Mouse (Mus musculus) forebrain, embryonic 15.5 days (tissue): ENCODE results near the gene Rcan3. TPM values are rescaled to one million over a fixed set of nuclear protein-coding genes. Genes with fewer than 3 reads are reported as not detected.

ENCODE experiments used
- ATAC-seq: fragments of 200-750 bp; cut with Nextera tagmentation; replicated peaks from 2 replicates; pipeline ENCODE4 v1.8.0; 2017; ENCODE audit warnings: mild to moderate bottlenecking, moderate TSS enrichment, moderate library complexity
- H3K27ac ChIP-seq: fragments of 300-500 bp; sonication (generic); replicated peaks from 2 replicates; pipeline ENCODE4 v1.5.1; 2015; ENCODE audit warnings: mild to moderate bottlenecking, inconsistent platforms
- H3K27me3 ChIP-seq: fragments of 300-500 bp; sonication (generic); 2 replicates; pipeline ENCODE4 v1.6.1; 2015; ENCODE audit warnings: inconsistent platforms
- H3K36me3 ChIP-seq: fragments of 300-500 bp; sonication (generic); 2 replicates; pipeline ENCODE4 v1.6.1; 2015; ENCODE audit warnings: mild to moderate bottlenecking, inconsistent platforms
- H3K4me1 ChIP-seq: fragments of 300-500 bp; sonication (generic); 2 replicates; pipeline ENCODE4 v1.6.1; 2015; ENCODE audit warnings: inconsistent platforms
- H3K4me2 ChIP-seq: fragments of 300-500 bp; sonication (generic); replicated peaks from 2 replicates; pipeline ENCODE4 v1.6.1; 2015; ENCODE audit warnings: mild to moderate bottlenecking, inconsistent platforms
- H3K4me3 ChIP-seq: fragments of 300-500 bp; sonication (generic); 2 replicates; pipeline ENCODE4 v1.5.1; 2015; ENCODE audit warnings: mild to moderate bottlenecking, inconsistent platforms
- H3K9ac ChIP-seq: fragments of 300-500 bp; sonication (generic); replicated peaks from 2 replicates; pipeline ENCODE4 v1.6.1; 2015; ENCODE audit warnings: mild to moderate bottlenecking, inconsistent platforms
- H3K9me3 ChIP-seq: fragments of 300-500 bp; sonication (generic); 2 replicates; pipeline ENCODE4 v1.6.1; 2016; ENCODE audit warnings: inconsistent platforms
- WGBS: fragments of 180-500 bp; shearing (Covaris S2); methylation state at CpG from one replicate; pipeline ENCODE4 v1.1.7; 2015; ENCODE audit warnings: mixed read lengths; 5-methylcytosine and 5-hydroxymethylcytosine counted together
- polyA plus RNA-seq: library from polyadenylated mRNA; unstranded; fragments of >200 nt; fragmentation: Nextera tagmentation; extraction: Ambion mirVana; gene quantifications from 2 replicates; pipeline ENCODE4 v1.2.1, GENCODE M21; 2015

Gene Rcan3
- polyA plus RNA-seq, 1 experiment from 2014 or later, result 27.4 TPM

DNA sequence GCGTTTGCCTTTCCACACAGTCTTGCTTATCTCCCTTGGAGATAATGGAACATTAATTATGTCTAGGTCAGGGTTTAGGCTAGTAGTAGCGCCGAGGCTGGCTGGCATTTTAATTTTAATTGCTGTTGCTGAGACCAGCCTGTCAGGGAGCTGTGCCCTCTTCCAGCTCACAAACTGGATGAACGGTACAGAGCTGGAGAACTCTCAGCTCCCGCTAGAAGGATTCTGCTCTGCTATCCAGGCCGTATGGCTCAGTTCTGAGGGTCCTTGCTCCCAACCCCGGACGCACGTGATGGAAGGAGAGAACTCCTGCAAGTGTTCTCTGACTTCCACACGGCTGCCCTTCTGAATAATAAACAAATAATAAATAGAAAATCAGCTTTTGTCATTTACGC lies 739 bp upstream of the Rcan3 start:
- H3K4me3 ChIP-seq, result peak overlapping the region; percentile 61
- H3K36me3 ChIP-seq, result no peaks in the 10 kb centered on the region
- no peaks in the 10 kb centered on the region for H3K27me3 ChIP-seq
- H3K9ac ChIP-seq, result peak overlapping the region; percentile 70
- peak overlapping the region; percentile 89 for H3K4me2 ChIP-seq
- peaks cover 11% of the 10 kb centered on the region for H3K4me1 ChIP-seq
- H3K27ac ChIP-seq, result peak overlapping the region; percentile 42
- peak; percentile 36; the same call in 1 of the 2 replicates for ATAC-seq
- WGBS, result 21% methylated on average over 11 of the region's 11 CpGs
- H3K9me3 ChIP-seq, result no peaks in the 10 kb centered on the region

DNA sequence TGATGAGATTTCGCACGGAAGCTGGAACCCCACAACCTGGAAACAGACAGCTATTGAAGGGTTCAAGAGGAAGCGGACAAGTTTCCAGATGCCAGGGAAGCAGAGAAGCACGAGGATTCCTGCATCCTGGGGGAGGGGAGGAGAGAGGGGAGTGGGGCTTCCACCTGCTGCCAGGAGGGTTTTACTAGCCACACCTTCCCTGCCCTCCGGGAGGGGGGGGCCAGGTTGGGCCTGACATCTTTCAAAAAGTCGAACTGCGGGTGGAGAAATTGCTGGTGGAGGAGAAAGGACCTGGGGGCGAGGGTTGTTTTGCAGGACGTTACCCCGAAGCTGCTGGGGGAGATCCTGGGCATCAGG lies 589 bp downstream of the Rcan3 start:
- peak overlapping the region; percentile 89 for H3K4me2 ChIP-seq
- 0 out of 2 replicates have a peak, but pooled peaks have one; percentile 2 for ATAC-seq
- H3K27me3 ChIP-seq, result no peaks in the 10 kb centered on the region
- WGBS, result 6% methylated on average over 10 of the region's 10 CpGs
- H3K36me3 ChIP-seq, result no peaks in the 10 kb centered on the region
- H3K27ac ChIP-seq, result no peak overlapping the region
- H3K4me1 ChIP-seq, result peaks cover 7% of the 10 kb centered on the region
- H3K9me3 ChIP-seq, result no peaks in the 10 kb centered on the region
- peak overlapping the region; percentile 61 for H3K4me3 ChIP-seq
- H3K9ac ChIP-seq, result peak overlapping the region; percentile 70

DNA sequence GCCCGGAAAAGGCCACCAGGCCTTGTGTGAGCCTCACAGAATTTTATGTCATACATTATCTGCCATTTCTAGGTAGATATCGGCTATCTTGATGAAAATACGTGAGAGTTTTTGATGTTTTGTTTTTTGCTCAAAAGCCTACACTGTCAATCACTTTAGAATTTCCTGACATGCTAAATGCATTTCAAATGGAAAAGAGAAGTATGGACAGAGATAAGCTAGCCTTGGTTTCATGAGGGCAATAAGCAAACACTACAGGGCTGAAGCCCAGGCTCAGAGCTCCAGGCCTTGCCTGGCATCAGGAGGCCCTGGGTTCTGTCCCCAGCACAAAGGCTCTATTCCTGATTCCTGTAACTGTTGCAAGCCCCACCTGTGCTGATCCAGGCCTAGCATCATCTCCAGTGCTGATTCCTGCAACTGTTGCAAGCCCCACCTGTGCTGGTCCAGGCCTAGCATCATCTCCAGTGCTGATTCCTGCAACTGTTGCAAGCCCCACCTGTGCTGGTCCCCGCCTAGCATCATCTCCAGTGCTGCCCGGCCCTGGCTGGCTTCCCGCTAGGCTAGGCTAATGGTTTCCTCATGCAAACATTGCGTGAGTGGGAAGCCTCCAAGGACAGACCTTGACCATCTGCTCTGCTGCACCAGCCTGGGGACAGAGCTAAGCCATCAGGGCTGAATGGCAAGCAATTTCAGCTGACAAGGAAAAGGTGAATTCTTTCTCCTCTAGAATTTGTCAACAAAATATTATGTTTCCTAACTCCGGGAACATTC lies 3.5 kb downstream of the Rcan3 start:
- Histone ChIP-seq H3K4me3 (no peak overlapping the region), H3K9ac (no peak overlapping the region), H3K4me2 (no peak overlapping the region), H3K4me1 (peaks cover 9% of the 10 kb centered on the region), H3K27ac (no peak overlapping the region), H3K27me3 (no peaks in the 10 kb centered on the region), H3K36me3 (no peaks in the 10 kb centered on the region), H3K9me3 (no peaks in the 10 kb centered on the region)
- no peak for ATAC-seq
- 82% methylated on average over 8 of the region's 8 CpGs for WGBS

DNA sequence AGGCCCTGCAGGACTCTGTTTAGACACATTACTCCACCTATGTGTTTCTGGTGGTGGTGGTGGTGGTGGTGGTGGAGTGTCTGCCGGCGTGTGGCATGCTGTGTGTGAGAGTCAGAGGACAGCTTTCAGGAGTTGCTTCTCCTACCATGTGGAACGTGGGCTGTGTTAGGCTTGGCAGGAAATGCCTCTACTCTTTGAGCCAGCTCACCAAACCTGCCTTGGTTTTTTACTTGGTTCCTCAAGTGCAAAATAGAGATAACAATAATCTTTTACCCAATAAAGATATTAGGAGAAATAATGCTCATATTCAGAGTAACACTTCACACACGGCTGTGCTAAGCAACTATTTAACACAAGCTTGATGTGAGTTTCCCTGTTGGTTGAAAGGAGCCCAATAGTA lies 4.3 kb downstream of the Rcan3 start:
- WGBS, result 90% methylated on average over 4 of the region's 4 CpGs
- Histone ChIP-seq H3K9ac (no peak overlapping the region), H3K27me3 (no peaks in the 10 kb centered on the region), H3K4me3 (no peak overlapping the region), H3K27ac (no peak overlapping the region), H3K9me3 (no peaks in the 10 kb centered on the region), H3K36me3 (peaks cover 3% of the 10 kb centered on the region; the same call in 1 of the 2 replicates), H3K4me1 (peaks cover 10% of the 10 kb centered on the region), H3K4me2 (no peak overlapping the region)
- ATAC-seq, result no peak

DNA sequence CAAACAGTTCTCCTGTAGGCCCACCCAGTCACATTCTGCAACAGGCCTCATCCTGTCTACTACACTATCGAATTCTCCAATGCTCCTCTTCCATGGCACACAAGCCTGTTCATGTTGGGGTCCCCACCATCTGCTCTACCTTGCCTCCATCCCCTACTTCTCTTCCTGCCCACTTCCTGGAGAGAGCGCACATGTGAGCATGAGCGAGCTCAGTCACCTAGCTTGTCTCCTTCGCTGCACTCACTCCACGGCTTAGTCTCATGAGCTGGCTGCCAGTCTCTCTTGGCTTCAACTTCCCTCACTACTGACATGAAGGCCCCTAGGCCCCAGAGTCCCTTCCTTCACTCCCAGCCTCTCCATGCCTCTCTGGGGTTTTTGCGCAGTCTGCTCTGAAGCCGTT lies 7.1 kb downstream of the Rcan3 start:
- H3K4me1 ChIP-seq, result peaks cover 6% of the 10 kb centered on the region; the same call in 1 of the 2 replicates
- H3K36me3 ChIP-seq, result peaks cover 3% of the 10 kb centered on the region; the same call in 1 of the 2 replicates
- H3K4me3 ChIP-seq, result no peak overlapping the region
- ATAC-seq, result no peak
- WGBS, result 87% methylated on average over 7 of the region's 7 CpGs
- no peak overlapping the region for H3K9ac ChIP-seq
- no peaks in the 10 kb centered on the region for H3K27me3 ChIP-seq
- no peaks in the 10 kb centered on the region for H3K9me3 ChIP-seq
- no peak overlapping the region for H3K27ac ChIP-seq
- no peak overlapping the region for H3K4me2 ChIP-seq

DNA sequence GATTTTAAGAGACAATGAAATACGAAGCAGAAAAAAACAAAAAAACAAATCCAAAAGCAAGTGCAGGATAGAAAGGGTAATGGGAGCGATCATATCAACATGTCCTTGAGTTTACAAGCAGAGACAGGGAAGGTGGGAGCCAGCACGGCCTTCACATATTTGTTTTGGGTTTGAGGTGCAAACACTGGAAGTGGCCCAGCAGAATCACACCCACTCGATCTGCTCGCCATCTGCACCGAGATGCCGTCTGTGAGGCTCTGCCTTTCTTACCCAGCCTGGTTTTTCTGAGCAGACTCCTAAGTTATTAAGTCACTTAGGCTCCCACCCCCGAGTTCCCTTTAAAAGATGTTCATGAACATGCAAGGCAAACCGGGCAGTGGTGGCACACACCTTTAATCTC lies 8.0 kb downstream of the Rcan3 start:
- Histone ChIP-seq H3K4me1 (peaks cover 6% of the 10 kb centered on the region; the same call in 1 of the 2 replicates), H3K9me3 (no peaks in the 10 kb centered on the region), H3K36me3 (peaks cover 3% of the 10 kb centered on the region; the same call in 1 of the 2 replicates), H3K27ac (no peak overlapping the region), H3K4me3 (no peak overlapping the region), H3K4me2 (no peak overlapping the region), H3K9ac (no peak overlapping the region), H3K27me3 (no peaks in the 10 kb centered on the region)
- WGBS, result 62% methylated on average over 9 of the region's 9 CpGs
- peak; percentile 57; the same call in 1 of the 2 replicates for ATAC-seq

DNA sequence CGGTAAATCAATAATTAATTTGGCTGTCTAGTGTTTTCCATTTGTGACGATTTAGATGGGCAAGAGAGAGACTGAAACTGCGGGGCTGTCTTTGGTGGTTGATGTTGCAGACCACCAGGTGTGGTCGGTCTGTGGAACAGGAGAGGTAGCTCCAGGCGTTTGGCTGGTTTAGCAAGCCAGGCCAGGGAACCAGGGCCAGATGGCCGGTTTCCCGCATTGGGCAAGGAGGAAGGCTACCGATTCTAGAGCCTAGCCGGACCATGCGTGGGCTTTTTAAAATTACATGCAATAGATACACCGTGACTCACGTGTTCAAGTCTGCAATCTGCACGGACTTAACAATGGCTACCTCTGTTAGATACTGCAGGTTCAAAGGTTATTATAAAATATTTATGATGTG lies 12.7 kb downstream of the Rcan3 start:
- no peak overlapping the region for H3K4me2 ChIP-seq
- peaks cover 6% of the 10 kb centered on the region; the same call in 1 of the 2 replicates for H3K4me1 ChIP-seq
- ATAC-seq, result no peak
- no peak overlapping the region for H3K4me3 ChIP-seq
- peaks cover 15% of the 10 kb centered on the region; the same call in 1 of the 2 replicates for H3K36me3 ChIP-seq
- no peak overlapping the region for H3K27ac ChIP-seq
- H3K9ac ChIP-seq, result no peak overlapping the region
- no peaks in the 10 kb centered on the region for H3K9me3 ChIP-seq
- H3K27me3 ChIP-seq, result no peaks in the 10 kb centered on the region
- 94% methylated on average over 13 of the region's 13 CpGs for WGBS

DNA sequence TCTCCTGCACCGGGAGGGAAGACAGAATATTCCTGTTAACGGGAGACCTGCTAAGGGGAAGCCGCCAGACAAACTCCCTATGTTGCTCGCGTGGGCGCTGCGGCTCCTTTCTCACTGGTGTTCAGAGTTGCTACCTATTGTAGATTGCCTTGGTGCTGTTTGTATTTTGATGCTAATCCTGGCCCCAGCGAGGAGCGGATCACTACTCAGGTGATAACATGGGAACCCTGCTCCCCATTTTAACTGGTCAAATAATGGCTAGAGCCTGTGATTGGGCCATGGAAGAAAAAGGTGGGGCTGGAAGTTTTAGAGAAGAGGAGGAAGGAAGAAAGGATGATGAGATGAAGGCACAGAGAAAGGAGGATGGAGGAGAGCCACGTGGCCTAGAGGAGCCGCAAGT lies 13.2 kb downstream of the Rcan3 start:
- Histone ChIP-seq H3K4me3 (no peak overlapping the region), H3K4me2 (no peak overlapping the region), H3K27ac (no peak overlapping the region), H3K27me3 (no peaks in the 10 kb centered on the region), H3K9ac (no peak overlapping the region), H3K4me1 (peaks cover 6% of the 10 kb centered on the region; the same call in 1 of the 2 replicates), H3K36me3 (peaks cover 18% of the 10 kb centered on the region; the same call in 1 of the 2 replicates), H3K9me3 (no peaks in the 10 kb centered on the region)
- WGBS, result 82% methylated on average over 11 of the region's 11 CpGs
- ATAC-seq, result no peak

DNA sequence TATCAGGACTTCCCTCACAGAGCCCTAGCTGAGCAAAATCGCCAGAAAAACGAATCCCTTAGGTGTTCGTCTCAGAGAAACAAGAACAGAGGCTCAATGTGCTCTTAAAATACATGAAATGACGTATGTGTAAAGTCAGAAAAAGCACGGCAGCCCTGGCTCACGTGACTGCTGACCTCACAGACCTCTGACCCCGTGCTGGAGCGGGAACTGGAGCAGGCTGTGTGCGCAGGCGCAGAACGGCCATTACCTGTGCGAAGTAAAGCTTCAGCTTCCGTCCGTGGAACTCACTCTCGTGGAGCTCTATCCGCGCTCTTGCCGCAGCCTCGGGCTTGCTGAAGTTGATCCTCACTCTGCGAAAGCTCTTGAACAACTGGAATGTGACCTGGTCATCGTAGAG lies 13.7 kb downstream of the Rcan3 start:
- H3K9me3 ChIP-seq, result no peaks in the 10 kb centered on the region
- WGBS, result 93% methylated on average over 21 of the region's 21 CpGs
- no peak overlapping the region for H3K9ac ChIP-seq
- H3K4me1 ChIP-seq, result peaks cover 2% of the 10 kb centered on the region; the same call in 1 of the 2 replicates
- ATAC-seq, result no peak
- H3K36me3 ChIP-seq, result peaks cover 17% of the 10 kb centered on the region; the same call in 1 of the 2 replicates
- no peak overlapping the region for H3K4me3 ChIP-seq
- no peak overlapping the region for H3K27ac ChIP-seq
- no peak overlapping the region for H3K4me2 ChIP-seq
- H3K27me3 ChIP-seq, result no peaks in the 10 kb centered on the region

DNA sequence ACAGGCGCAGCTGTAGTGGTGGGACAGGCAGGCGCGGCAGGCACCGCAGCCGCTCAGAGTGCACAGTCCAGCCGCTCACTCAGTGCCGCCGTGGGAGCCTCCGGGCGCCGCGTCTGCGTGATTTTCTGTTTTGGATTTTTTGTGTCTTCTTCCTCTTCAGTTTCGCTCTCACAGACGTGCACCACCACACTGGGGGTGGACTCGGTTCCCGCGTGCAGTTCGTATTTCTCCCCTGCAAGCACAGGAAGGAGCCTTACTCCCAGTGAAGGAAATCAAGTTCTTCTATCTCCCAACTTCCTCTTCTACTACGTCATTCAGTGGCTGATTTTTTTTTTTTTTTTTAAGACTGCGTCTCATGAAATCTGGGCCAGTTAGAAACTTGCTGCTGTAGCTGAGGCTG lies 17.3 kb downstream of the Rcan3 start:
- peaks cover 15% of the 10 kb centered on the region; the same call in 1 of the 2 replicates for H3K36me3 ChIP-seq
- WGBS, result 95% methylated on average over 21 of the region's 21 CpGs

DNA sequence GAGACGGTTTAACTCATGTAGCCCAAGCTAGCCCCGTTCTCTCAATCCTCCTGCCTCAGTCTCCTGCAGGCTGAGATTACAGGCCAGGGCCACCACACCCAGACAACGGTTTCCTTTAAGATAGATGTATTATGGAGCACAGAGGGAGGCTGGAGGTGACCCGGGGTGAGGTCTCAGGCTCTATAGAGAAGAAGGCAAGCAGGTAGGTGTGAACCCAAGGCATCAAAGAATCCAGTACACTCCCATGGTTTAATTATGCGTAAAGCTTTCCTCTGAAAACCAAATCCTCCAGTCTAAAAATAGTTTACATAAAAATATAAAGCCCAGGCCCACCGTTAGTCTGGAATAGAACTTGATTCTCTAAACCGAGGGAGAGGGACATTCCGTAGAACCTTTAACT lies 20.2 kb downstream of the Rcan3 start:
- H3K9ac ChIP-seq, result no peak overlapping the region
- WGBS, result 81% methylated on average over 8 of the region's 8 CpGs
- H3K4me3 ChIP-seq, result no peak overlapping the region
- peaks cover 10% of the 10 kb centered on the region; the same call in 1 of the 2 replicates for H3K36me3 ChIP-seq
- no peaks in the 10 kb centered on the region for H3K4me1 ChIP-seq
- no peak overlapping the region for H3K4me2 ChIP-seq
- H3K27me3 ChIP-seq, result no peaks in the 10 kb centered on the region
- no peaks in the 10 kb centered on the region for H3K9me3 ChIP-seq
- no peak overlapping the region for H3K27ac ChIP-seq
- ATAC-seq, result no peak

More for the DNA sequence above, 17.3 kb downstream of the Rcan3 start:
- no peaks in the 10 kb centered on the region for H3K4me1 ChIP-seq
- no peak for ATAC-seq
- H3K27ac ChIP-seq, result no peak overlapping the region
- H3K9me3 ChIP-seq, result no peaks in the 10 kb centered on the region
- H3K27me3 ChIP-seq, result no peaks in the 10 kb centered on the region
- no peak overlapping the region for H3K4me2 ChIP-seq
- no peak overlapping the region for H3K4me3 ChIP-seq
- no peak overlapping the region for H3K9ac ChIP-seq

DNA sequence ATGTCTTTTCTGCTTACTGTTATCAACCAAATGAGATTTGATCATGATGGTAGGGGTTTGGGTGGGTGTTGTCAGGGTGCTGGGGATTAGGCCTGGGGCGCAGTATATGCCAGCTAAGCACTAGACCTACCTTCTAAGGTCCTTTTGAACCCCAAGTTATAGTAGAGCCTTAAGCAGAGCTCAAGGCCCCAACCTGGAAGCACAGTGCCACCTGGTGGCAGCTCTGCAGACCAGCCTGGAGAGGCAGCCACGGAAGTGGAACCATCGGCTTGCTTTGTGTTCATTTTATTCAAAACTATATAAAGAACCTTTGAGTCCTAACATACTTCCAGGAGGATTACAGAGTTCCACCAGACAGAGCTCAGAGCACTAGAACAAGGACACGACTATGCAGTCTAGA lies 22.0 kb downstream of the Rcan3 start:
- Histone ChIP-seq H3K4me2 (no peak overlapping the region), H3K9me3 (no peaks in the 10 kb centered on the region), H3K4me3 (no peak overlapping the region), H3K27me3 (no peaks in the 10 kb centered on the region), H3K36me3 (0 out of 2 replicates have a peak, but pooled peaks cover 5% of the 10 kb centered on the region), H3K4me1 (no peaks in the 10 kb centered on the region), H3K9ac (no peak overlapping the region), H3K27ac (no peak overlapping the region)
- 36% methylated on average over 4 of the region's 4 CpGs for WGBS
- no peak for ATAC-seq
